Mouse (Mus musculus) inflammation-experienced regulatory T-cells, adult 6 months (primary cell): ENCODE measurements around the gene Rsbn1l. TPM values are rescaled to one million over a fixed set of nuclear protein-coding genes. Genes with fewer than 3 reads are reported as not detected.

Experiments used
- ATAC-seq: one replicate; pipeline ENCODE4 v1.8.0; 2017
- polyA plus RNA-seq, 3 experiments: library from polyadenylated mRNA; unstranded; fragments of 100-300 nt; shearing (Covaris generic); gene quantifications; one replicate each; pipeline ENCODE4 v1.2.1; 2017

Rsbn1l gene
- polyA plus RNA-seq, 3 experiments from 2014 or later = 35.5 to 42.0 (median 37.5) TPM

DNA sequence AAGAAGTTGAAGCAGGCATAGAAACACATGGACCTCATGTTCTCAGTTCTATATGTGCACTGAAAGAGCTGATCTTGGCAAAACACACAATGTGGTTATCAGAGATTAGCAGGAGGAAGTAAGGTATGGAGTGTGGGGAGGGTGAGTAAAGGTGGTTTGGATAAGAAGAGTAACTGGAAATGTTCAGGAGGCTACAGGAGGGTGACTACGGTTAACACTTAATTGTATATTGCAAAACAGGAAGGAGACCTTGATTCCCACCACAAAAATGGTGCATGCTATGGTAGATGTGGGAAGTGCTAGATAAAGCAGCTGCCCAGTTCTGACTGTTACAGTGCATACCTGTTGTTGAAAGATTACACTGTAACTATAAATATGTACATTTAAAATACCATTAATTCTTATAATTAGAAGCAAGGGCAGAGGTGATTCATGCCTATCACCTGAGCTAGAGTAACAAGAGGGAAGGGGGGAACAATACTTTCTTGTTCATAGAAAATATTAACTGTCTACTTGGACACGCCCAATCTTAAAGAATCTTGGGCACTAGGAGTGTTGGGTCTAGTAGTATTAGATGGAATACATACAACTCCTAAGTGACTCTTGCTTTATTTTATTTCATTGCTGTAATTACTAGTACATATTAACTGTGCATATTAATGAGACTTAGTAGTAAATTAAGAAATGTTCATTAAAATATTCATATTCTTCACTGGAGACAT lies 58.6 kb downstream of the Rsbn1l start:
- ATAC-seq = no peak

DNA sequence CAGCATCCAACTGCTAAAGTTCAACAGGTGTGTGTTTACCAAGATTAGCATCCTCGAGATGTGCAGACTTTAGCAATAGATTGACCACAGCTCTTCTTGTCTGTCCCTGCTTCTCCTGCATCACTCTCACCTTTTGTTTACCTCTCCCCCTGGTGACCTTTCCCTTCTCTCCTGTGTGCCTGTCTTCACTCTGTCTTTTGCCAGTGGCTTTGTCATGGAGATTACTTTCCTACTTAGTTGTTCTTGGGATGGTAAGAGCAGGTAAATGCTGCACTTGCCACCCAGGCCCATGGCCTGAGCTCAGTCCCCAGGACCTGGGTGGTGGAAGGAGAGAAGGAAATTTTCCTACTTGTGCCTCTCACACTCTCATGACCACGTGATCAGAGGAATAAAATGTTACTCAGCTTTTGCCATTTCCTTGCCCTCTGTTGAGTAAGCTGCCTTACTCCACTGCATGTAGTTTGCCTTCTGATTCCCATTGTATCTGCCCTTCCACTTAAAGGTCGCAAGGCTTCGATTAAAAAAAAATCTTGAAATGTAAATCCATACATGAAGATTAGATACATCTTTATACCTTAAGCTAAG lies 72.1 kb downstream of the Rsbn1l start:
- no peak for ATAC-seq

DNA sequence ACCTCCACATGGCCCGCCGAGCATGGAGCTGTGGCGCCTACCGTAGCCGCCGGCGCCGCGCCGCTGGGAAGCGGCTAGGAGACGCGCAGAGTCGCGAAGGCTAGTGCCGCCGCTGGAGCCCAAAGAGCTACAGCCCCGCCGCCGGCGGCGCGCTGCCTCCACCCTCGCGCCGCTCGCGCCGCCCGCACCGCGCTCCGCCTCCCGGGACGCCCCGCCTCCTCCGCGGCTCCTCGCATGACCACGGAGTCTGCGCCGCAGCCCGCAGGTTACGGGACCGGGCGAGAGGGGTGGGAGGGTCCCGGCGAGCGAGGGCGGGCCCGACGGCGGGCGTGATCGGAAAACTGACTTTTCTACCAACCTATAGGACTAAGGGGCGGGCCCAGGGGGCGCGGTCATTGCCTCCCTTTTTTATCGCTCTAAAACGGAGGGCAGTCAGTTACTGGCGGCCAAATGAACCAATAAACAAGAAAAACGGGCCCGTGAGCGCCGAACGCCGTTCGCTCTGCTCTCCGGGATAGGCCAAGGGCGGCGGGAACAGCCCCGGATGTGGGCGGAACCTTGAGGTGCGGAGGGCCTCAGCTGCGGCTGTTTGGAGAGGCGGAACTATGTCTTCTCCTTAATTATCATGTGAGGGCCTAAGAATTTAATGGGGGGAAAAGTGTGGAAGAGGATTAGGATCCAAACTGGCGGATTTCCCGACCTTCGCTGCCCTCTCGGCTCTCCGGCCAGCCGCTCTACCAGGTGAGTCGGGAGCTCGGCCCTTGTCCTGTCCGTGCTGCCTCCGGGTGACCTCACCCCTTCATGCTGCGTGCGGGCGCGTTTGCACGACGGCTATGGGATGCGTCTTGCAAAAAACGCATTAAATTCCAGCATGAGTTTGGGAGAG lies 74.0 kb downstream of the Rsbn1l start, which contains the start of the genes Phtf2 and Tmem60:
Gene Phtf2 (minus strand): TSS at position 210 of the 886 bp plus-strand sequence.
Gene Tmem60 (plus strand): TSS at position 277 of the 886 bp plus-strand sequence.
- peak; percentile 87 for ATAC-seq

DNA sequence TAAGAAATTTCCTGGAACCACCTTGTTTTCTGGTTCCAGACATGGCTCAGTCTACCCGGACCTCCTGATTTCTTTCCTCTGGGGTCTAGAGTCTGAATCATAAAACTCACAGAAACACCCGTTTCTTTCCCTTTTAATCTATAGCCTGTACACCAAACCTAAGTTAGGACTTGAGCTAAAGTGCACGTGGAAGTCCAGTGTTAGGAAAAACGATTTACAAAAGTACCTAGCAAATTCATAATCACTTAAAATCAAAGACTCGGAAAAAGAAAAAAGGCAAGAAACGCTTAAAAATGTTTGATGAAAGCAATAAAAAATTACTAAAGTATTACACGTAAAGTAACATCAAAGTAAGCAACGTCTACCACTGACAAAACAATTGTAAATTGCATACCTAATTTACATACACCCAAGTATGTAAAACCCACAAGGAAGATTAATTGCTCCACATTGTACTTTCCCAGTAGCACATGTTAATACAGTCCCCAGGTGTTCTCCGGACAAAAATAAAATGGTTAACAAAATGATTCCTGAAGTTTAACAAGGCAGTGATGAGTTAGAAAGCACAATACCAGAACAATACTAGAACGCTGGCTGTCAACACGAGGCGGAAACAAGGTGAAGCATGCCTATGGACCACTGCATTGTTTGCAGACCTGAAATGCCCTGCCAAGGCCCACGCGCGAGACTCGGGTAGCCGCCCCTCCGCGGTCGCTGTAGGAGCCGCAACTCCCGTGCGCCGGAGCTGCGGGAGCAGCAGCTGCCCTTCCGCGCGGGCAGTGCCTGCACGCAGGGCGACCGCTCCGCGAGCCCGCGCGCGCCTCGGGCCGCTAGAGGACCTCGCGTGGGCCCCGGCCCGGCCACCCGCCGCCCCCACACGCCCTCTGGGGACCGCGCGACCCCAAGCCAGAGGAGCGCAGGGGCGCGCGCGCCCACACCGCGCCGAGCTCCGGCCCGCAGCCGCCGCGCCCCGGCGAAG lies 75.1 kb downstream of the Rsbn1l start:
- ATAC-seq = no peak

GRCm38 (mm10) chr5:20880386-20880785 lies 75.8 kb downstream of the Rsbn1l start:
- no peak for ATAC-seq

DNA sequence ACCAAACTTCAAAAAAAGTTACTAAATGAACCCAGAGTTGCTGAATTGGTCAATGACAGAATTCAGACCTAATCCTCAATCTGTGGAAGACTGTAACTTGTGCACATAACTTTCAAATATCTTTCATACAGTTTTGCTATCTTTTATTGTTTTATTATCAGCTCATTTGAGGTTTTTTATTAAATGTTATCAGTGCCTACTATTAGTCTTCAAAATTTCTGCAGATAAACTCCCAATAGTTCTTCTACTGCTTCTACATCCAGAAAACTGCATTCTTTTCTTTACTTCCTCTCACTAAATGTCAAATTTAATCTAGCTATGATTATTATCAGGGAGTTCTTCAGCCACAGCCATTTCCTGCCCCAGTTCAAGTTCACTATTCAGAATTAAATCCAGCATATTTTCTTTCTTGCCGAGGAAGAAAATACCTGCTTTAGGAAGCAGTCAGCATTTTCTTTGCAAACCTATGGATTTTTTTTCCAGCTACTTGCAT lies 79.2 kb downstream of the Rsbn1l start:
- ATAC-seq = peak; percentile 34

GRCm38 (mm10) chr5:20873146-20873545 lies 83.1 kb downstream of the Rsbn1l start:
- no peak for ATAC-seq

DNA sequence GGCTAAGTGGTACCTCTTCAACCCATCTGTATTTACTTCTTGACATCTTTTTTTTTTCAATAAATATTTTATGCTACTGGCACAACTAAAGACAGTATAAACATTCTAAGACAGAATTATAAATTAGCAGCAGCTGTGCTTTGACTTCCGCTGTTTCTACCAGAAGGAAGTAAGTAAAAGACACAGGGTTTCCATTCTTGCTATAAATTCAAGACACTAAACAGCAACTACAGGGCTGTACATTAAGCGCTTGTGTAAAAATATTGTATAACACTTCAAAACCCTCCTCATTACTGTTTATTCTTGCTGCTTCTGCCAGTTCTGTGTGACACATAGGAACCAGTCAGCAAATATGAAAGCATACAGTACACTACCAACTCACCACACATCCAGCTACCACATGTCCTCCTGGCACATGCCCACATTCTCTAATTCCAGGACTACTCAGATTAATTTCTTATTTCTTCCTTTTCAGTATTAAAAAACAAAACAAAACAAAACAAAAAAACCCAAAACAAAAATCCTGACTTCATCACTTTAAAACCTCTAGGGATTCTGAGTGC lies 90.9 kb downstream of the Rsbn1l start:
- ATAC-seq = peak; percentile 32

GRCm38 (mm10) chr5:20864216-20864969 lies 91.8 kb downstream of the Rsbn1l start:
- peak; percentile 70 for ATAC-seq

DNA sequence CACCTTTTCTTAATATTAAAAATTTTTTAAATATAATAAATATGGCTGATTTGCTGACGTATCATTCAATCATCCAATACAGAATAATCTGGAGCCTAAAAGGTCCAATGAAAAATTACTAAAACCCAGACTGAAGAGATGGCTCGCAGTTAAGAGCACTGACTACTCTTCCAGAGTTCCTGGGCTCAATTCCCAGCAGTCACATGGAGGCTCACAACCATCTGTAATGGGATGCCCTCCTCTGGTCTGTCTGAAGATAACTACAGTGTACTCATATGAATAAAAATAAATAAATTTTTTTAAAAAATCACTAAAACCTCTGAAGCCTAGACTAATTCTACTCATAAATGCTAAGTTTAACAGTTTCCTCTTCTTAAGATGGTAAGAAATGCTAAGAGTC lies 94.3 kb downstream of the Rsbn1l start:
- ATAC-seq = no peak

DNA sequence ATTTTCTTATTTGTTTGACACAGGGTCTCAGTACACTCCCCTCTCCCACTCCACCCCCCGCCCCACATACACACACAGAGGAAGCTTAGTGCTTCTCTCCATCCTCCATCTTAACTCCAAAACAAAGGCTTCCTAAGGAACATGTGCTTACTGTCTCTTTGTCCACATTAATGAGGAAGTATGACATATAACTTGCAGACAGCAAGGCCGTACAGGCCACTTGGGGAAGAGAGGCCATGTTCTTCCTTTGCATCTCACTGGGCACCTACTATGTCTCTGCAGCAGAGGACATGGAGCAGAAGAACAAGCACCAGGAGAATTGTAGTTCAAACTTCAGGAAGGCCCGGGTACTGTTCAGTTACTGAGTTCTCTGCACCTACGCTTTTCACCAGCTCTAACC lies 95.6 kb downstream of the Rsbn1l start:
- no peak for ATAC-seq

- no peak for ATAC-seq
Measured at GRCm38 (mm10) chr5:20858404-20858803, 97.8 kb downstream of the Rsbn1l start.

DNA sequence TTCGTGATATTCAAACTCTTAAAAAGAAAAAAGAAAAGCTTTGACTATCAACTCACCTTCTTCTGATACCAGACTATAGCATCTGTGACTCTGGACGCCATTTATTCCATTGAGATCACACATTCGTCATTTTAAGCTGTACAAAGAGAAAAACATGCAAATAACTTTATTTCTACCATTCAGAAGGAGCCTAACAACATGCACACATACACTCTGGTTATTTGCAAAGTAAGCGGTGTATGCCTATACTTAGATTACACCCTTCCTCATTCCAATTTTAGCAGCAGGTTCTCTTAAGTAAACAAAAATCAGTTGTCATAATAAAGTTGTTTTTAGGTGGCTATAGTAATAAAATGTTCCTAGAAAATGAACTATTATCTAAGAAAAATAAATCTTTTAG lies 101.1 kb downstream of the Rsbn1l start:
- no peak for ATAC-seq

GRCm38 (mm10) chr5:20847010-20847409 lies 109.2 kb downstream of the Rsbn1l start:
- no peak for ATAC-seq

DNA sequence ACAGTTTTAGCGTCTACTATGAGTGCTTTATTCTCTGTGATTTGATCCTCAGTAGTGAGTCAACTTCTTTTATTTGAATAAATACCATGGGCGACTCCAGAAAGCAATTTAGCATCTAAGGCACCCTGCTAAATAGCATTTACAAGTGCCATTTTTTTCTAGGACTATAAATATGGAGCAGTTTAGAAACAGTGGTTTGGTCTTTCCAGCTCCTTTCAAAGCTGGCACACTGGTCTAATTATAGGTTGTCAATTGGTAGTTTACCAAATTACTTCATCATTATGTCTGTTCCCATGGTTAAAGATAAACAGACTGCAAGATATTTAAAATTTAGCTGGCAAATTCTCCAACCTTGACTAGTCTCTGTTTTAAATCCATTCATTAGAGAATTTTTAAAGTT lies 112.4 kb downstream of the Rsbn1l start:
- ATAC-seq = no peak

GRCm38 (mm10) chr5:20843405-20843804 lies 112.8 kb downstream of the Rsbn1l start:
- no peak for ATAC-seq
